Mouse (Mus musculus) inflammation-experienced regulatory T-cells (primary cell): Measurements from ENCODE around the gene Dus2. TPM values are rescaled to one million over a fixed set of nuclear protein-coding genes. Genes with fewer than 3 reads are reported as not detected.

ENCODE experiments used
- polyA plus RNA-seq, 2 experiments: library from polyadenylated mRNA; unstranded; fragments of 100-300 nt; shearing (Covaris generic); gene quantifications; one replicate each; pipeline ENCODE4 v1.2.1; 2017

Dus2 gene
- 10 to 100 TPM; 24.2 to 34.3 TPM for polyA plus RNA-seq

GRCm38 (mm10) chr8:105990856-105991387 is at the start of gene Dus2:
Dus2 (plus strand) TSS chr8:105991337.

DNA sequence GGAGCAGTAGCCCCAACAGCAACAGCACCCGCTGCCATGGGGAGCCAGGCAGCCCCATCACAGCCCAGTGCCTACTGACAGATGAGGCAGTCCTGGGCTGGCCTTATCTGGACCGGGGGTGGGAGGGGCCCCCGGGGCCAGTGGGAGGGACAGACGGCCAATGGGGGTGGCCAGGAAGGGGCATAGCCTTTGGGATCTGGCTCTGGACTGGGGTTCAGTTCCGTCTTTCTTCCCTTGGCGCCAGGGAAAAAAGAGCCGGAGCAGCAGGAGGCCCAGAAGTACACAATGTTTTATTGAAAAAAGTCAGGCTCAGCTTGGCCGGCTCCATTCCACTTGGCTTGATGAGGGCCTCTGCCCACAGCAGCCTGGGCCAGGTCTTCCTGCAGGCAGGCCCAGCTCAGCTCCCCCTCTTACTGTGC is 47.8 kb upstream of the Dus2 start, which contains the start of gene Lcat:
TSS of gene Lcat (minus strand) at position 62 of the 419 bp plus-strand sequence.

GRCm38 (mm10) chr8:105965905-105966341 is 25.2 kb upstream of the Dus2 start, which contains the start of gene Slc12a4:
Slc12a4 (minus strand) TSS chr8:105966097.

DNA sequence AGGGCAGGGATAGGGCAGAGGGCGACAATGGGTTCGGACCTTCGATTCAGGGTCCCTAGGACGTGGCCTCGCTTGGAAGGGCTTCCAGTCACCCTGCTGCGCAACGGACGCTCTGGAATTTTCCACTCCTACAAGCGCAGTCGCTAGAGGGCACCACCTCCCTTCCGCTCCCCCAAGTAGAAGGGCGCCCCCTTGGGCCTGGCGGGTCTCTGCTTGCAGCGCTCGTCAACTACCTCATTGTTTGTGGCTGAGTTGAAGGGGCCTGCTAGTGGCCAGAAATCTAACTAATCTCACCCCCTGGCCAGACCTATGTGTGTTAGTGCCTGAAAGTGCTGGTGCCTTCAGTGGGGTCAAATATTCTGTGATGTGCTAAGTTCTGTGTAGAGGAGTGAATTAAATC is 11.8 kb upstream of the Dus2 start, which contains the start of gene Dpep3:
TSS of gene Dpep3 (minus strand) at position 105 of the 400 bp plus-strand sequence.

GRCm38 (mm10) chr8:106005875-106006274 is 14.7 kb downstream of the Dus2 start, which contains the start of gene Dpep2nb:
Dpep2nb (minus strand) TSS chr8:106005975.

GRCm38 (mm10) chr8:106011643-106011986 is 20.5 kb downstream of the Dus2 start, which contains the start of gene Ddx28:
Ddx28 (minus strand) TSS chr8:106011882.

DNA sequence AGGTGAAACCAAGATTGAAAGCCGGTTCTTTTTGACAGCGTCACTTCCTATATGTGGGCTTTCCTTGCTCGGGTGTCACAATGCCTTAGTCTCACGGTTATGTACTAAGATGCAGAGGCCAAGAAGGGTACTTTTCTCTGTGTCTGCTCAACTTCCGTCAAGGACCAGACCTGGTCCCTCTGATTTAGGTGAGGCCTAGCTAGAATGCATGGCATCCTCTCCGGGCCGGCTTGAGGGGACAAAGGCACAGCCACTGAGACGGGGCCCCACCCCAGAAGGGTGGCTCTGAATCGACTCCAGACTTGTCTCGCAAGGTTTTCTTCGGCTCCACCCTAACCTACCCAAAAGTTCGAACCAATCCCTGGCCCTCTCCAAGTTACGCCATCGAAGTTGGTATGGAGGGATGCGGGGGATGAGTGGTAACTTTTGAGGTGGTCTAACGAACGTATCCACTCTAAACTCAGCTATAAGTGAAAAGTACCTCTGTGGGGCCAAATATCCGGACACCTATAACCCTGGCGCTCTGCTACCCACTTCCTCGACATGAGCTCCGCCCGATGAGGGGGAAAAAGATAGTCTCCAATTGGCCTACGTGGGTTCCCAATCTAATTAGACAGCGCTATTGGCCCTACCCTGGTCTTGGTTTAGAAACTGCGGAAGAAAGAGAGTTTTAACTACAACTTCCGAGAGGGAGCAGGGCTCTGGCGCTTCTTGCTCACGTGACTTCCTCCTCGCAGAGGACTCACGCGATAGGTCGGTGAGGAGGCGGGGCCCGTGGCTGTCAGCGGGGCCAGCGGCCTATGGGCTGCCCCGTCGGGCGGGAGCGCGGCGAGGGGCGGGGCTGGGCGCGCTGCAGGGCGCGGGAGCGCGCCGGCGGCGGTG is 67.8 kb downstream of the Dus2 start, which contains the start of gene Nfatc3:
TSS of gene Nfatc3 (plus strand) at position 110 of the 882 bp plus-strand sequence.

Other genes with a start within 250 kb of the Dus2 start
- 1 to 10 TPM; 6.5 to 7.5 TPM for gene Gfod2, start 232.7 kb upstream of the Dus2 start, polyA plus RNA-seq
- gene Ranbp10, start 164.0 kb upstream of the Dus2 start, polyA plus RNA-seq, result 10 to 100 TPM; 19.4 to 27.8 TPM
- gene Tsnaxip1, start 163.6 kb upstream of the Dus2 start, polyA plus RNA-seq, result 1 to 10 TPM; 1.1 to 1.7 TPM
- gene Cenpt, start 138.1 kb upstream of the Dus2 start, polyA plus RNA-seq, result 10 to 100 TPM; 15.3 to 15.7 TPM
- gene Thap11, start 136.2 kb upstream of the Dus2 start, polyA plus RNA-seq, result 10 to 100 TPM; 30.3 to 37.3 TPM
- 10 to 100 TPM in 1 of 2 experiments, 1 to 10 TPM in 1; 9.7 to 15.3 TPM for gene Nutf2, start 130.8 kb upstream of the Dus2 start, polyA plus RNA-seq
- 10 to 100 TPM; 74.6 to 95.9 TPM for gene Edc4, start 110.5 kb upstream of the Dus2 start, polyA plus RNA-seq
- under 1 TPM; 0.86 to 0.94 TPM for gene Nrn1l, start 97.8 kb upstream of the Dus2 start, polyA plus RNA-seq
- gene Pskh1, start 90.9 kb upstream of the Dus2 start, polyA plus RNA-seq, result 10 to 100 TPM; 22.7 to 25.5 TPM
- gene Ctrl, start 57.5 kb upstream of the Dus2 start, polyA plus RNA-seq, result 1 to 10 TPM; 1.9 to 3.6 TPM
- gene Psmb10, start 52.9 kb upstream of the Dus2 start, polyA plus RNA-seq, result 100 to 1,000 TPM; 357 to 426 TPM
- under 1 TPM; 0.42 to 0.51 TPM for gene Lcat, start 48.0 kb upstream of the Dus2 start, polyA plus RNA-seq
- 10 to 100 TPM; 12.3 to 15.7 TPM for gene Slc12a4, start 25.2 kb upstream of the Dus2 start, polyA plus RNA-seq
- gene Dpep3, start 11.9 kb upstream of the Dus2 start, polyA plus RNA-seq, result not detected
- gene Dpep2nb, start 14.6 kb downstream of the Dus2 start, polyA plus RNA-seq, result 1 to 10 TPM in 1 of 2 experiments, not detected in 1; 1.2 TPM
- gene Ddx28, start 20.5 kb downstream of the Dus2 start, polyA plus RNA-seq, result 10 to 100 TPM; 16.5 to 20.6 TPM
- 100 to 1,000 TPM; 125 to 142 TPM for gene Nfatc3, start 67.5 kb downstream of the Dus2 start, polyA plus RNA-seq
- gene Esrp2, start 145.6 kb downstream of the Dus2 start, polyA plus RNA-seq, result 1 to 10 TPM; 1.2 to 4.4 TPM
- 10 to 100 TPM; 10.9 to 12.5 TPM for gene Pla2g15, start 159.1 kb downstream of the Dus2 start, polyA plus RNA-seq
- gene Slc7a6, start 177.5 kb downstream of the Dus2 start, polyA plus RNA-seq, result 10 to 100 TPM; 31.0 to 47.3 TPM
- gene Slc7a6os, start 219.6 kb downstream of the Dus2 start, polyA plus RNA-seq, result 10 to 100 TPM; 59.8 to 71.9 TPM
- gene Prmt7, start 219.6 kb downstream of the Dus2 start, polyA plus RNA-seq, result 10 to 100 TPM; 33.6 to 44.7 TPM